Mouse (Mus musculus) E14TG2a.4 (cell line): ENCODE measurements at regions not wholly inside any gene's neighbourhood (a gene's known extent, or its start where the extent isn't known, plus 50 kb on each side); places are given as distances from the start of the nearest gene placed in this dataset.

ENCODE experiments used
- CTCF ChIP-seq: conservative IDR thresholded peaks from 2 replicates; pipeline ENCODE4 v1.5.1; 2014; ENCODE audit warnings: low read length
- NANOG ChIP-seq: IDR thresholded peaks from 2 replicates; pipeline ENCODE4 v1.6.1; 2014; ENCODE audit warnings: borderline replicate concordance, low read length, mixed read lengths
- POU5F1 ChIP-seq: IDR thresholded peaks from 2 replicates; pipeline ENCODE4 v1.6.1; 2014; ENCODE audit warnings: low read length, borderline replicate concordance

- TF ChIP-seq CTCF (no peak), NANOG (no peak), POU5F1 (no peak)
Measured at GRCm38 (mm10) chr15:62064399-62064798, 1141.6 kb upstream of the A1bg start.
